Mouse (Mus musculus) midbrain, embryonic 12.5 days (tissue): ENCODE results near the gene Syce3. TPM values are rescaled to one million over a fixed set of nuclear protein-coding genes. Genes with fewer than 3 reads are reported as not detected.

Source experiments
- ATAC-seq: fragments of 200-750 bp; cut with Nextera tagmentation; 2 replicates; pipeline ENCODE4 v1.8.0; 2017; ENCODE audit warnings: low read depth, moderate TSS enrichment, moderate library complexity; ENCODE audit not compliant: low FRiP score
- H3K27ac ChIP-seq: fragments of 300-500 bp; sonication (generic); replicated peaks from 2 replicates; pipeline ENCODE4 v1.5.1; 2016; ENCODE audit warnings: mild to moderate bottlenecking
- H3K27me3 ChIP-seq: fragments of 300-500 bp; sonication (generic); 2 replicates; pipeline ENCODE4 v1.6.1; 2016; ENCODE audit warnings: mild to moderate bottlenecking
- H3K36me3 ChIP-seq: fragments of 300-500 bp; sonication (generic); 2 replicates; pipeline ENCODE4 v1.6.1; 2016
- H3K4me1 ChIP-seq: fragments of 300-500 bp; sonication (generic); 2 replicates; pipeline ENCODE4 v1.6.1; 2016
- H3K4me2 ChIP-seq: fragments of 300-500 bp; sonication (generic); replicated peaks from 2 replicates; pipeline ENCODE4 v1.6.1; 2016; ENCODE audit warnings: mild to moderate bottlenecking, moderate library complexity
- H3K4me3 ChIP-seq: fragments of 300-500 bp; sonication (generic); 2 replicates; pipeline ENCODE4 v1.5.1; 2016; ENCODE audit warnings: mild to moderate bottlenecking
- H3K9ac ChIP-seq: fragments of 300-500 bp; sonication (generic); replicated peaks from 2 replicates; pipeline ENCODE4 v1.6.1; 2016; ENCODE audit warnings: mild to moderate bottlenecking, moderate library complexity
- H3K9me3 ChIP-seq: fragments of 300-500 bp; sonication (generic); 2 replicates; pipeline ENCODE4 v1.6.1; 2016; ENCODE audit warnings: mild to moderate bottlenecking
- WGBS: fragments of 180-500 bp; shearing (Covaris S2); methylation state at CpG from one replicate; pipeline ENCODE4 v1.1.7; 2016; 5-methylcytosine and 5-hydroxymethylcytosine counted together
- polyA plus RNA-seq: library from polyadenylated mRNA; unstranded; fragments of >200 nt; fragmentation: Nextera tagmentation; extraction: Ambion mirVana; gene quantifications from 2 replicates; pipeline ENCODE4 v1.2.1, GENCODE M21; 2016

Syce3 gene
- polyA plus RNA-seq, 1 experiment from 2014 or later = not detected

- WGBS = 91% methylated on average over 8 of the region's 8 CpGs
- no peak overlapping the region for H3K27ac ChIP-seq
- H3K36me3 ChIP-seq = peaks cover 28% of the 10 kb centered on the region
- H3K4me1 ChIP-seq = no peaks in the 10 kb centered on the region
- H3K4me2 ChIP-seq = no peak overlapping the region
- no peaks in the 10 kb centered on the region for H3K27me3 ChIP-seq
- ATAC-seq = no peak
- H3K9me3 ChIP-seq = no peaks in the 10 kb centered on the region
- H3K4me3 ChIP-seq = no peak overlapping the region
- H3K9ac ChIP-seq = no peak overlapping the region
Measured at GRCm38 (mm10) chr15:89415282-89415681, 5.0 kb upstream of the Syce3 start.

GRCm38 (mm10) chr15:89406691-89407090, 3.6 kb downstream of the Syce3 start:
- H3K27me3 ChIP-seq = no peaks in the 10 kb centered on the region
- no peak overlapping the region for H3K4me3 ChIP-seq
- H3K9ac ChIP-seq = no peak overlapping the region
- H3K36me3 ChIP-seq = no peaks in the 10 kb centered on the region
- peaks cover 10% of the 10 kb centered on the region for H3K9me3 ChIP-seq
- ATAC-seq = no peak
- H3K4me1 ChIP-seq = no peaks in the 10 kb centered on the region
- H3K27ac ChIP-seq = no peak overlapping the region
- H3K4me2 ChIP-seq = no peak overlapping the region

- Histone ChIP-seq H3K9ac (no peak overlapping the region), H3K4me3 (no peak overlapping the region), H3K4me2 (no peak overlapping the region), H3K27ac (no peak overlapping the region), H3K36me3 (no peaks in the 10 kb centered on the region), H3K9me3 (peaks cover 10% of the 10 kb centered on the region), H3K27me3 (no peaks in the 10 kb centered on the region), H3K4me1 (no peaks in the 10 kb centered on the region)
- WGBS = 87% methylated on average over 10 of the region's 10 CpGs
- ATAC-seq = no peak
Measured at GRCm38 (mm10) chr15:89404831-89405623, 5.3 kb downstream of the Syce3 start.

- H3K27me3 ChIP-seq = no peaks in the 10 kb centered on the region
- 89% methylated on average over 1 of the region's 1 CpGs for WGBS
- no peak overlapping the region for H3K27ac ChIP-seq
- H3K9ac ChIP-seq = no peak overlapping the region
- no peaks in the 10 kb centered on the region for H3K36me3 ChIP-seq
- H3K9me3 ChIP-seq = peaks cover 5% of the 10 kb centered on the region; the same call in 1 of the 2 replicates
- ATAC-seq = no peak
- no peak overlapping the region for H3K4me2 ChIP-seq
- no peaks in the 10 kb centered on the region for H3K4me1 ChIP-seq
- no peak overlapping the region for H3K4me3 ChIP-seq
Measured at GRCm38 (mm10) chr15:89402471-89402870, 7.8 kb downstream of the Syce3 start.

- WGBS = 57% methylated on average over 1 of the region's 1 CpGs
- no peak for ATAC-seq
Measured at GRCm38 (mm10) chr15:89399716-89400115, 10.6 kb downstream of the Syce3 start.

GRCm38 (mm10) chr15:89398146-89398545, 12.2 kb downstream of the Syce3 start:
- WGBS = 88% methylated on average over 2 of the region's 2 CpGs
- no peak for ATAC-seq
- H3K36me3 ChIP-seq = no peaks in the 10 kb centered on the region
- no peaks in the 10 kb centered on the region for H3K9me3 ChIP-seq
- H3K4me1 ChIP-seq = no peaks in the 10 kb centered on the region
- no peaks in the 10 kb centered on the region for H3K27me3 ChIP-seq
- no peak overlapping the region for H3K4me3 ChIP-seq
- H3K27ac ChIP-seq = no peak overlapping the region
- no peak overlapping the region for H3K4me2 ChIP-seq
- H3K9ac ChIP-seq = no peak overlapping the region

More at GRCm38 (mm10) chr15:89399716-89400115, 10.6 kb downstream of the Syce3 start:
- H3K9ac ChIP-seq = no peak overlapping the region
- no peak overlapping the region for H3K4me2 ChIP-seq
- no peak overlapping the region for H3K27ac ChIP-seq
- H3K27me3 ChIP-seq = no peaks in the 10 kb centered on the region
- no peak overlapping the region for H3K4me3 ChIP-seq
- no peaks in the 10 kb centered on the region for H3K4me1 ChIP-seq
- no peaks in the 10 kb centered on the region for H3K9me3 ChIP-seq
- H3K36me3 ChIP-seq = no peaks in the 10 kb centered on the region

GRCm38 (mm10) chr15:89396883-89397282, 13.4 kb downstream of the Syce3 start:
- H3K27ac ChIP-seq = no peak overlapping the region
- 93% methylated on average over 4 of the region's 4 CpGs for WGBS
- H3K4me2 ChIP-seq = no peak overlapping the region
- no peaks in the 10 kb centered on the region for H3K27me3 ChIP-seq
- no peak overlapping the region for H3K9ac ChIP-seq
- ATAC-seq = no peak
- no peaks in the 10 kb centered on the region for H3K4me1 ChIP-seq
- H3K9me3 ChIP-seq = no peaks in the 10 kb centered on the region
- no peaks in the 10 kb centered on the region for H3K36me3 ChIP-seq
- H3K4me3 ChIP-seq = no peak overlapping the region

GRCm38 (mm10) chr15:89390081-89390480, 20.2 kb downstream of the Syce3 start:
- ATAC-seq = no peak
- H3K27ac ChIP-seq = no peak overlapping the region
- no peak overlapping the region for H3K9ac ChIP-seq
- 90% methylated on average over 10 of the region's 10 CpGs for WGBS
- H3K4me2 ChIP-seq = no peak overlapping the region
- no peaks in the 10 kb centered on the region for H3K9me3 ChIP-seq
- no peaks in the 10 kb centered on the region for H3K4me1 ChIP-seq
- H3K36me3 ChIP-seq = no peaks in the 10 kb centered on the region
- H3K4me3 ChIP-seq = no peak overlapping the region
- H3K27me3 ChIP-seq = peaks cover 7% of the 10 kb centered on the region; the same call in 1 of the 2 replicates

GRCm38 (mm10) chr15:89387127-89387526, 23.2 kb downstream of the Syce3 start:
- Histone ChIP-seq H3K4me2 (no peak overlapping the region), H3K9ac (no peak overlapping the region), H3K9me3 (no peaks in the 10 kb centered on the region), H3K27me3 (peaks cover 7% of the 10 kb centered on the region), H3K4me1 (no peaks in the 10 kb centered on the region), H3K27ac (no peak overlapping the region), H3K36me3 (no peaks in the 10 kb centered on the region), H3K4me3 (no peak overlapping the region)
- ATAC-seq = no peak
- WGBS = 57% methylated on average over 12 of the region's 12 CpGs

GRCm38 (mm10) chr15:89384617-89385016, 25.7 kb downstream of the Syce3 start, which contains the start of gene Klhdc7b:
TSS of gene Klhdc7b (plus strand) at chr15:89384917.
- peaks cover 16% of the 10 kb centered on the region for H3K27me3 ChIP-seq
- ATAC-seq = no peak
- no peak within 1 kb of the TSS for H3K4me2 ChIP-seq
- H3K4me1 ChIP-seq = no peaks in the 10 kb centered on the region
- no peaks in the 10 kb centered on the region for H3K36me3 ChIP-seq
- H3K27ac ChIP-seq = no peak within 1 kb of the TSS
- no peak within 1 kb of the TSS for H3K9ac ChIP-seq
- WGBS = 91% methylated on average over 7 of the region's 7 CpGs
- no peaks in the 10 kb centered on the region for H3K9me3 ChIP-seq
- no peak within 1 kb of the TSS for H3K4me3 ChIP-seq

- Histone ChIP-seq H3K4me3 (peak overlapping the region; percentile 39), H3K4me1 (peaks cover 15% of the 10 kb centered on the region), H3K36me3 (no peaks in the 10 kb centered on the region), H3K9ac (no peak overlapping the region), H3K27me3 (peaks cover 58% of the 10 kb centered on the region), H3K4me2 (peak overlapping the region; percentile 63), H3K27ac (no peak overlapping the region), H3K9me3 (no peaks in the 10 kb centered on the region)
- ATAC-seq = no peak
- WGBS = 11% methylated on average over 10 of the region's 10 CpGs
Measured at GRCm38 (mm10) chr15:89379429-89379828, 30.9 kb downstream of the Syce3 start.

- H3K4me1 ChIP-seq = peaks cover 20% of the 10 kb centered on the region
- ATAC-seq = no peak
- H3K4me2 ChIP-seq = peak within 1 kb of the TSS; percentile 63
- H3K9me3 ChIP-seq = no peaks in the 10 kb centered on the region
- WGBS = under 1% methylated on average over 33 of the region's 33 CpGs
- H3K9ac ChIP-seq = peak within 1 kb of the TSS; percentile 52; the same call in 1 of the 2 replicates
- H3K36me3 ChIP-seq = no peaks in the 10 kb centered on the region
- H3K4me3 ChIP-seq = peak within 1 kb of the TSS; percentile 39
- H3K27me3 ChIP-seq = peaks cover 58% of the 10 kb centered on the region
- H3K27ac ChIP-seq = no peak within 1 kb of the TSS
Measured at GRCm38 (mm10) chr15:89378831-89379401, 31.4 kb downstream of the Syce3 start, which contains the start of gene Odf3b. TSS of gene Odf3b (minus strand) at chr15:89379282.
